Mouse (Mus musculus): ENCODE measurements around the gene A530084C06Rik.

GRCm38 (mm10) chr13:31558521-31559418 lies at the start of gene A530084C06Rik:
- TF ChIP-seq CTCF (IDR thresholded peaks at IDR 0.05; ENCODE audit: extremely low read depth, insufficient read depth, low read length), result no peak
- TF ChIP-seq POLR2A (IDR thresholded peaks at IDR 0.05; ENCODE audit: extremely low read depth, insufficient read depth, low read length), result no peak

All from cortical plate, adult 2 months (tissue).